Mouse (Mus musculus): ENCODE results near the gene Sdk2.
A peak's percentile ranks its signal among the peaks of the same experiment; 100 is the strongest.

Sdk2 gene

DNA sequence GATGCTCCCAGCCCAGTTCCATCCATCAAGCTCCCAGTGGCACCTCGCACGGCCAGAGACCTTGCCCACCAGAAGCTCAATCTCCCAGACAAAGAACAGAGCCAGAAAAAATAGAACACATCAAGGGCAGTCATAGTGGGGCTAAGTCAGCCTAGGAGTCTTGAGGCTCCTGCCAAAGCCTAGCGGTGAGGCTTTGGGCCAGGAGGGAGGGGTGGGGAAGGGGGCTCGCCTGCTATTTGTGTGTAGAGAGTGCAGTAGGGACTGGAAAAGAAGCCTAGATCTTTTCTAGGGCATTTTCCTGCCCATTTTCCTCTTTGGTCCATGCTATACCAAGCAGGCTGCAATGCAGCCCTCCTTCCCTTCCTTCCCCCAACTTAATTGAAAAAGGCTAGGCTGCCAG lies 76.8 kb downstream of the Sdk2 start:
- no peak for DNase-seq

DNA sequence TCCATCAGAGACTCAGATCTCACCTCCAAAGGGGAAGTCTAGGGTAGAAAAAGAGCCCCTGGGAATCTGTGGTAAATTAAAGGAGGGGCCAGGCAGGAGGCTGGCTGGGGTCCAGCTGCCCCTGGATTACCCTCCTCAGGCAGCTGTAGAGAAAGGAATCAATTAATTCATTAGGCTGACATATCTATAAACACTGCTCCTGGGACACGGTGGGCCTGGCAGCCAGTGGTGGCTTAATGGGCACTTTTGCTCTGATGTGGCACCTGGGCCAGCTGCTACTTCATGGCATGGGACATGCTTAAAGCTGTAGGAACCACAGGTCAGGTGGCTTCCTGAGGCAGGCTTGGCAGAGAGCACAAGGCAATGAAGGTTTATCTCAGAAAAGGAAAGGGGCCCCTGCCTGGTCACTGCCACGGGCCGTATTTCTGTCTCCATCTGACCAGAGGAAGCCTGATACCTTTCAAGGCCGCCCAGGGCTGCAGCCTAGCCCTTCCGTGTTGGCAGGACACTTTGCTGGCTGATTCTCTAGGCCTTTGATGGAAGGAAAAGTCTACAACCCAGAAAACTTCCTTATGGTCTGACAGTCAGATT lies 80.9 kb downstream of the Sdk2 start:
- DNase-seq: no peak

DNA sequence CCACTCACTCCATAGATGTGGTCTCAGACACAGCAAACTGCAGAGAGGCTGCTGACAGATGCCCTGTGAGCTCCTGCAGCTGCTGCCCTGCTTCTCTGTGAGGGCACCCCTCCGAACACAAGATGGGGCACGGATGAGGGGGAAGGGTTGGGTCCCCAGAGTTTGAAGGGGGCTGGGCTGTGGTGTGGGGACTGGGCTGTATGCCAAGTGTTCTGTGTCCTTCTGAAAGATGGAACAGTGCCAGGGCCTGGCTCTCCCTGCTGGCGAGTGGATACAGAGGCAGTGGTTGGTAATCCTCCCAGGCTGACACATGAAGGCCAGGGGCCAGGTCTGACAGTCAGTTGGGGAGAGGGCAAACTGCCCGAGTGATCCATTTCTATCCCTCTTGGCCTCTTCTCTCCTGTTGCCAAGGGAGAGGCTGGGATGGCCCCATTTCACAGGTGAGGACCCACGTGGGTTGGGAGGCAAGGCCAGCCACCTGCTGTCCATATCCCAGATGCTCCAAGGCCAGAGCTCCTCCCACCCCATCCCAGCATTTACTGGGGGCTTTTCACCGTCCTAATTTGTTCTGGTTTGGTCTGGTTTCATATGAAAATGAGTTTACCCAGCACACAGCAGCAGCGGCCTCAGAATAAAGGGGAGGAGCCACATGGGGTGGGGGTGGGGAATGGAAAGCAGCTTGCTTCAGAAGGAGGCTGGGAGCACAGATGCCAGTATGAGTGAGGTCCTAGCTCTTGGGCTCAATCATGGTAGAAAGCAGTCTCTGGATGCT lies 84.9 kb downstream of the Sdk2 start:
- peak; percentile 38 for DNase-seq

DNA sequence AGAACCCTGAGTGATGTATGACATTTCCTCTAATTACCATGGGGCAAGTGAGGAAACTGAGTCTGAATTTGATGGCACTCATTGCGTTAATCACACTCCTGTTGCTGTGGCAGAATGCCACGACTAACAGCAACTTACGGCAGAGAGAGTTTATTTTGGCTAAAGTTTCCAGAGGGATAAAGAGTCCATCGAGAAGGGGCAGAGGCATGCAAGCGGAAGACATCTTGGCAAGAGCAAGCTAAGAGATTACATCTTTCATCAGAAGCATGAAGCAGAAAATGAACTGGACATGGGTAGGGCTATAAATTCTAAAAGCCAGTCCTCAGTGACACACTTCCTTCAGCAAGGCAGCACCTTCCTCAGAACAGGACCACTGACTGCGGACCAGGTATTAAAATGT lies 85.8 kb downstream of the Sdk2 start:
- no peak for DNase-seq

DNA sequence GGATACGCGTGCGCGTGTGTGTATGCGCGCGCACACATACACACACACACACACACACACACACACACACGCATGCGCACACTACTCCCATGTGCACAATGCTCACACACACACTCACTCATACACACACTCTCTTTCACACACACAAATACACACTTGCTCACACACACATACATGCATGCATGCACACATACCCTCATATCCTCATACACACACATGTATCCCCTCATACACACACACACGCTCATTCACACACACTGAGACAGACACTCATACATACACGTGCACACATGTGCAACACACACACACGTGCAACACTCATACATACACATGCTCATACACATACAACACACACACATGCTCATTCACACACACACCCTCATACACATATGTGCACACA lies 88.5 kb downstream of the Sdk2 start:
- no peak for DNase-seq

DNA sequence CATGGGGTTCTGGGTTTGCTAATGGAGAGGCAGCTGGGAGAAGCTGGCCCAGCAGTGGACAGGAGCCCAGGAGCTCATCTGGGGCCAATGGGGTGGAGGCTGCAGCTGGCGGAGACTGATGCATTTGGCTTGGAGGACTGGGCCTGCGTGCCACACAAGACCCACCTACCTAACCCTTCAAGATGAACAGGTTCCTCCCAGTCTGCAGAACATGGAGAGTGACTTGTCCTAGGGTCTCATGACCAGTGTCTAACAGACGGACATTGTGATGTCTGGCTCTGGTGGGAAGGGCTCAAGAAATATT lies 91.2 kb downstream of the Sdk2 start:
- DNase-seq: no peak

DNA sequence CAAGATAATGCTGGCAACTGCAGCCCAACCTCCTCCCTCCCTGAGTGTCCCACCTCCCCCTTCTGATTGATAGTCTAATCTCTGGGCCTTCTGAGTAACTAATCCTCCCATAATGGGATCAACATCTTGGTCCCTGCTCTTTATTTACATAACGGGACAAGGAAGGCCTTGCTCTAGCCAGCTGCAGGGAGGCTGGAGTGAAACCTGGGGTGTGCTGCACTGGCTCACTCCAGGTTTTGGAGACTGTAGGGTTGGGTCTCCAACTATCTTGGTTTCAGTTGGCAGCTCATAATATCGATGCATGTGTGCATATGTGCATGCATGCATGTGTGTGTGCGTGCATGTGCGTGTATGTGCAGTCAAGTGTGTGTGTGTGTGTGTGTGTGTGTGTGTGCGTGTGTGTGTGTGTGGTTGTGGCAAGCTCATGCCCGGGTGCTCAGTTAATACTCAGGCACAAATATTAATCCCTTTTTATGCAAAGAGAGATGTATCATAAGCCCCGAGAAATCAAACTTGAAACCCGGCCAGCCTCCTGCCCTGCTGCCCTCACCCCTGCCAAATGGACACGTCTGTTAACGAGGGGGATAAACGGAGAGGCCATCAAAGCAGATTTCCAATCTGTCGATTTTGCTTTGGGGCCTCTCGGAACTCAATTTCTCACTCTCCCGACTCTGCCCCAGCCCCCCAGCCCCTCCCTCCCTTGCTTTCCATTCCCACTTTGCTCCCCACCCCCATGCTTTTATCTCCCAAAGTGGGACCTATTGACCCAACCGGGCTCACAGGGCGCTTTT lies 91.8 kb downstream of the Sdk2 start:
- no peak for DNase-seq

DNA sequence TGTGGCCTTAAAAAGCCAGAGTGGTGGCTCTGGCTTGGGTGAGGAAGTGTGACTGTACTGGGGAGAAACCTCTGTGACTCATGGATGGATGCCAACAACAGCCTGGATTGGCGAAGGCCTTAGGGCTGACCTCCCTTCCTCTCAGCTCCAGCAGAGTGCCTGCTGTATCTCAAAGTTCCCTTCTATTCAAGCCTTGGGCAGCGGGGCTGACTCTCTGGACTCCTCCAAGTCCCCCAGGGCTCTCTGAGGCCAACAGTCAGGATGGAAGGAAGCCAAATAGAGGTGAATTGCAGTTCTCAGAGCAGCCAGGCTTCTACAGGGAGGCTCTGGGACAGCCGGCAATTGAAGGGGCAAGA lies 94.4 kb downstream of the Sdk2 start:
- peak; percentile 42 for DNase-seq

DNA sequence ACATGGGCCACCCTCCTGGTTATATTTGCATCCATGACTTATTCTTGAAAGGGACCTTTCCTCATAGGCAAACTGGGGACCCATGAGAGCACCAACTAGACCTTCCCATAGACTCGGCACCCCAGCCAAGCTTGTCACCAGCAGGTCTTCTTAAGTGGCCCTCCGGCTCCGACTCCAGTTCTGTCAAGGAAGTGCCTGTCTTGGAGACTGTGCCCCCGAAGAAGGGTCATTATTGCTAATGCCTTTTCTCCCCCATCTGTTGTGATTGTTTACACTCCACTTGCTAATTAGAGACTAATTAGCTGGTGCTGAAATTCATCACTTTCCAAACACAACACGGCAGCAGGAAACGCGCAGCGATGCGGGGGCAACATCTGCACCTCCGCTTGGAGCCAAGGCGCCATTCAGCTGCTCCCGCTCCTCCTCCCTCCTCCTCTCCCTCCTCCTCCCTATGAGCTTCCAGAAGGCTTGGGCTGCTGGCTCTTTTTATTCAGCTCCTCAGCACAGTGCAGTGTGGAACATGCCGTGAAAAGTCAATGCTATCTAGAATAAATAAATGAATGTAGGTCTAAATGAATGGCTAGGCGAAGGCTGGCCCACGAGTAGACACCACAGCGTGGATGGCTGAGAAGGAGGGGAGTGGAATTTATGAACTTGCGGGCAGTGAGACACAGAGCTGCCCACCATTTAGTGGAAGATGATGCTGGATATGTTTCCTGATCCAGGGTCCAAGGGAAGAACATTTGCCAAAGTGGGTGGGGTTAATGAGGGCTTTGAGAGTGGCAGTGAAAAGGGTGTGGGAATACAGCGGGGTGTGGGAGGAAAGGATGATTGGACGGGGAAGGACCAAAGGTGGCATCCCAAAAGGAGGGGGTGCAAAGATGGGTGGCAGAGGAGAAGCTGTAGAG lies 95.0 kb downstream of the Sdk2 start:
- DNase-seq: peak; percentile 28

DNA sequence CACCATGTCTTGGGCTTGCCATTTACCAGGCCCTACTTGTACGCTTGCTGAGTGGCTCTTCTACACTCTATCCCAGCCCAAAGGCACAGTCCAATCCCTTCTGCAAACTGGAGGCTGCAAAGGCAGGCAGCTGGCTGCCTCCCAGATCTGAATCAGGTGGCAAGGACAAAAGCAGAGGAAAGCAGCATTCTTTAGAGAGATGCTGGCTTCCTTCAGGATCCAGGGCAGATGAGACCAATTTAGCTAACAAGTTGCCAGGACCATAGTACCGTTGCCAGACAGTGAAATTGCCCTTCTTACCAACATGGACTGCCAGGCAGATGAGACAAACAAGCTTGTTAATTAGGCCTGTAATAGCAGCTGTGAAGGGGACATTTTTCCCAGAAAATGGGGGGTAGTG lies 96.8 kb downstream of the Sdk2 start:
- DNase-seq: no peak

DNA sequence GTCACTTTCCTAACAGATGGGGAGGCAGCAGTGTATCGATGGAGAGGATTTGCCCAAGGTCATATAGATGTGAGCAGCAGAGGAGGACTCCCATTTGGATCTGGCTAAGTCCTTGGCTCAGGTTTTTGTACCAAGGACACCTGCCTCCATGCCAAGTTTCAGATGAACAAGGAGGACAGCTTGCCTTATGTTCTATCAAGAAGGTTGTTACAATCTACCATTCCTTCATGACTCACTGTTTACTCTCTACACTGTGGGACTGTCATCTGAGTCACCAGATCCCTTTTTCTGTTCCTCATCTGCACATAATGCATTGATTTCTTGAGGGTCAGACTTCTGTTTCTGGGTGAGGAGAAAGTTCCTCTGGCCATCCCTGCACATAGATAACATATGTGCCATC lies 101.6 kb downstream of the Sdk2 start:
- DNase-seq: no peak

DNA sequence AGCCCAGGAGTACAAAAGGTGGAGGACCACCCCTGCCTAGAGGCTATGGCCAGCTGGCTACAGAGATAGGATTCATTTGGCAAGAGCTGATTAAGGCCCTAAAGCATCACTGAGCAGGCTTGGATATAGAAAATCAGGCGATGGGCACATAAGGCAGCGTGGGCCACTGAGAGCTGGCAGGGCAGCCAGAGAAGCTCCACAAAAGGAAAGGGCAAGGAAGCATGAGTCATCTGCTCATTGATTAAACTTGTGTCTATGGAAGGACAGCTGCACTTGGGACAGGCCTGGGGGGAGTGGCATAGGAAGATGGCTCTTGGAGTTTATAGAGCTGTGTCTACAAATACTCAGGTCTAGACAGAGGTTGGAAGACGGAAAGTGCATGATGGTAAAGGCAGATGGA lies 104.1 kb downstream of the Sdk2 start:
- no peak for DNase-seq

DNA sequence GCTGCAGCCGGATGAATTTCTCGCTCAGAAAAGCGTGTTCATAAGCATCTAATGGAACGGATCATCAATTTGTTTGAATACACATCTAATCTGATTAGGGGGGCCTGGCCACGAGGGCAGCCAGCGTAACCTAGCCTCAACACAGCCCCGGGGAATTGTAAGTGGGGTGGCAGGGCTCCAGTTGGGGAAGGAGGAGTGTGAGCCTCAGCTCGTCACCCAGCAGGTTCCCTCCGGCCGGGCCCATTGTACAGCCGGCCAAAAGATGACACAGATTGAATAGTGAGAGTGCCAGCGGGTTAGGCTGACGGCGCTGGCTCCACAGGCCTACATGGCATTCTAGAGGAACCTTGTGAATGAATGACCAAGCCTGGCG lies 115.2 kb downstream of the Sdk2 start:
- DNase-seq: no peak

DNA sequence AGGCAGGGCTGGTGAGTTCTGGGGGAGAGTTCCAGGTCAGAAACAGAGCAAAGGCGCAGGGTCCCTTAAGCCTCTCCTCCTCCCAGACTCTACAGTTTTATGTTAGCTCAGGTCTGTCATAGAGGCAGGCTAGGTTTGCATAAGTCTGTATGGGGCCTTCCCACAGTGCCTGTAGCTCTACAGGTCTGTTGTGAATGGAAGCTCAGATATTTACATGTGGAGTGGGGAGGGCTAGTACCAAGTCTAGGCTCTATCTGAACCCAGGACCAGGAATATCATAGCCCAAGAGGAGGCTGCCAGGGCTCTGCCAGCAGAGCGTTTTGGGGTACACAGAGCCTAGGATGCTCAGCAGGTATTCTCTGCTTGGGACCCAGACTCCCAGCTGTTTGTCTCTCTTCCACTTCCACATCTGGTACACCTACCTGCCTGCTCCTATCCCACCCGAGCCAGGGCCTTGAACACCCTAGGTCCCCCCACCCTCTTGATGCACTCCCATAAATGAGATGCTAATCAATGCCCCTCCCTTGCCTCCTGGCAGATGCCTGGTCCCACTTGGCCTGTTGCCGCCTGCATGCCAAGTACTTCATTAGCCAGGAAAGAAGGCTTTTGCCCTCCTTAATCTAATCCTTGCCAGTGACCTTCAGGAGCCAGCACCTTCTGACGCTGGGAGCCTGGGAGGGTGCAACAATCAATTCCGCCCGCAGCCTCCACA lies 115.8 kb downstream of the Sdk2 start:
- no peak for DNase-seq

DNA sequence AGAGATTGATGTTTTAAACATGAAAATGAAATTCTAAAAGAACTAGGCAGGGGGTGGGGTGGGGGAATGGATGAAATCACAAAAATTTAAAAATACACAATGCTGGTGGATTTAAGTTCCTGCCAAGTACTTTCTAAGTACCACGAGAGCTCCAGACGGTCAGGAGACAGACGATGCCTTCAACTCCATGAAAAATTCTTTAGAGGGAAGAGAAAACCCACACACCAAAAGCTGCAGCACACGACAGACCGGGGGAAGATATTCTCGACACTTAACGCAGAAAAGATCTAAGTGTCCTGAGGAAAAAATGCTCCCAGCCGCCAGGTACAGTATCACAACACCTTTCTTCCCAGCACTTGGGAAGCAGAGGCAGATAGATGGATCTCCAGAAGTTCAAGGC lies 118.2 kb downstream of the Sdk2 start:
- no peak for DNase-seq

DNA sequence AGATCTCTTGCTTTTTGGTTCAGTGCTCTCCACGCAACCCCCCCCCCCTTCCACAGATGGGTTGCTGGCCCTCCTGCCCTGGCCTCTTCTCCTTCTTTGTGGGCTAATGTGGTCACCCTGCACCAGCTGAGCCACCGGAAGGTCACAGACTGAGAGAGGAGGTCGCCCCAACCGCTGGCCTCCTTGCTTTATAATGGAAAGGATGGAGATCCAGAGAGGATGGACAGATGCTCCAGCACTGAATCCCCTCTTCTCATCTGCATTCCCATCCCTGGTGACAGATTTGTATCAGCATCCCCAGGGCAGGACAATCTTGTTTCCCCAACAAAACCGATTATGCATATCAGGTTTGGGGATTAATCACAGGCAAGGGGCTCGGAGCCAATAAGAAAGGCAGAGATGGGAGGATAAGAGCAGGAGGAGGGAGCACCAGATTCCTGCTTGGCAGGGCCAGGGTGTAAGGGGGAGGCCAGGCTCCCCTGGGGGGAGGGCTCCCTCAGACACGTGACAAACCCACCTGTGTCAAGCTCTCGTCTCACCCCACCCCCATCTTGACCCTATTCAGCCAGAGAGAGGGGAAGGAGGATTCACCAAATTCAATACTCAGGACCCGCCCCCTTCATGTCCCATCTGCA lies 124.6 kb downstream of the Sdk2 start:
- DNase-seq: no peak

DNA sequence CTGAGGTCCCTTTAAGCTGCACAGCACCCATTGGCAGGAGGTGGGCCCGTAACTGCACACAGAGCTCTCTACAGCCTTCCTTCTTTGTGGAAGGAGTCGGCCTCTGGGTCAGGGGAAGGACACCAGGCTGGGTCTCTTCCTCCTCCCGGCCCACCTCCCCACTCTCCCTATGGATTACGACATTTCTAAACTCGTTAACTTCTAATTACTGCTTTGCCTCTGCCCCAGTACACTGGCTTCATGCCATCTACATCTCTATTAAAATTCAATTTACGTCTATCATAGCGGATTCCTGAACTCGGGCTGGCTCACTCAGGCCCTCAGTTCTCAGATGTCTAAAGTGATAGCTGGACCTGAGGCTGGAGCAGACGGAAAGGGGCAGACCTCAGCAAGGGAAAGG lies 133.2 kb downstream of the Sdk2 start:
- DNase-seq: no peak

DNA sequence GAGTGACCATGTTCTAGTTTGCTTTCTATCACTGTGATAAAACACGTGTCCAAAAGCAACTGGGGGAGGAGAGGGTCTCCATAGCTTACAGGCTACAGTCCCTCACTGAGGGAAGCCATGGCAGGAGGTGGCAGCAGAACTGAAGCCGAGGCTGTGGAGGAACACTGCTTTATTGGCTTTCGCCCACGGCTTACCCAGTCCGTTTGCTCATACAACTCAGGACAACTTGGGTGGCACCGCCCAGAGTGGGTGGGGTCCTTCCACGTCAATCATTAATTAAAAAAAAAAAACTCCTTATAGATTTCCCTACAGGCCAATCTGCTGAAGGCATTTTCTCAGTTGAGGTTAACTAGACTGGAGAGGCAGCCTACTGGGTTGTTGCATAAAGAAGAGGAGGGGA lies 133.9 kb downstream of the Sdk2 start:
- DNase-seq: no peak

DNA sequence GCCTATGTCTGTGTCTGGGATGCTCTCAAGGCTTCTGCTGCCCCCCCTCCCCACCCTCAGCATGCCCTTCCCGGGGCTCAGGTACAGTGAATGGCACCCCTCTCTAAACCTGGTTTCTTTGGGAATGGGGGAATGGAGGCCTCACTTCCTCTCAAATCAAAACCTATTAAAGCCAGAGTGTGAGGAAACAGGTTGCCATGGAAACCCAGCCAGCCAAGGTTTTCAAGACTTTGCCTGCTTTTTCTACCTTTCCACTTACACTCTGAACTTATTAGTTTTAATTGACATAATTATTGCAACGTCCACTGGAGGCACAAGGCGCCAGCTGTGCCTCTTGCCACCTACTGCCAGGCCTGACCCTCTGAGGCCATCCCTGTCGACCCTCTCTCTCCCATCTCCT lies 135.1 kb downstream of the Sdk2 start:
- DNase-seq: no peak

DNA sequence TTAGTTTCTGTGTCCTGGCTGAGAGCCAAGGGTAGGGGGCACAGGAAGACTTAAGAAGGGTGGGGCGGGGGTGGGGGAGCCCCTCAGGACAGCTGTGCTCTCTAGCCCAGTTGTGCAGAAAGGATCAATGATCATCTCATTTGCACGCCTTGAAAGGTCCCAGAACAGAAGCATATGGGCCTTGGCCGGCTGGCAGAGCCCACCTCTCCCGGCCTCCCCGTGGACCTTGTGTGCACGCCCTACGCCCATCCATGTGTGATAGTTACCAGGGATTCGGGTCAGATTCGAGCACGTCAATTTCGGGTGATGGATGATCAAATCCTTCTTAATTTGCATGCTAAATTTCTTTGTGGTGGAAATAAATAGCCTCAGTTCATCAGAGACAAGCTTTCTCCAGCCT lies 136.7 kb downstream of the Sdk2 start:
- no peak for DNase-seq

DNA sequence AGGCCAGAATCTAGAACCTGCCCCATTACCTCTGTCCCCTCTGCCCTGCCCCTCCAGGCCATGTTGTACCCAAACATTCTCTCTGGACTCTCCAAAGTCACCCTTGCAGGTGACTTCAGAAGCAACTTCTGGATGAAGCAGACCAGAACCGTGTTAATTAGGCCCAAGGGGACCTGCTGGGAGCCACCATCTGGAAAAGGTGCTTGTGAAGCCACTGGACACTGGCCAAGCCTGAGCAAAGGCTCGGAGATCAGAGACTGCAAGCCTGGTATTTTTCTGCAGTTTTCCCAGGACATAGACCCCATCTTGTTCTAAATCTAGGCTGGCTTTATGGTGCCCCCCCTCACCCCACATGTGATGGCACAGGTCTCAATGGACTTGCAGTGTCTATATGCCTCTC lies 138.0 kb downstream of the Sdk2 start:
- DNase-seq: no peak

DNA sequence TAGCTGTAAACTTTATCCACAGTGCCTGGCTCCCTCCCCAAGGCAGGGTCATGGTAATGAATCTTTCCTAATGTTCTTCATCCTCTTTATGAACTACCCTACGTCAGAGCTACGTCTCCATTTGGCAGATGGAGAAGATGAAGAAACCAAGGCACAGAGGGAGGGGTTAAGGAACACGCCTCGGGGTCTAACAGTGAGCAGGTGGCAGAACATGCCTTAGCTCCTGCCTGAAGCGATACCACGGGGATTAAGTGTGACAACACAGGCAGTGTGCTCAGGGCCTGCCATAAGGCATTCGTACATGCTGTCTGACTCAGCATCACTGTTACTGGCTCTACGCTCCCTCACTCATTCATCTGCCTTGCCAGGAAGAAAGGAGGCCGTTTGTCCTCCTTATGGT lies 138.6 kb downstream of the Sdk2 start:
- no peak for DNase-seq
